Mouse (Mus musculus) embryonic facial prominence, embryonic 13.5 days (tissue): ENCODE results near the gene A830018L16Rik. TPM values are rescaled to one million over a fixed set of nuclear protein-coding genes. Genes with fewer than 3 reads are reported as not detected.
"Not testable (repeated sequence)": the region's sequence is repeated elsewhere in the genome, so short reads cannot be mapped to it uniquely, and the experiment has no call there.

Source experiments
- ATAC-seq: fragments of 200-750 bp; cut with Nextera tagmentation; 2 replicates; pipeline ENCODE4 v1.8.0; 2017; ENCODE audit warnings: low read depth; ENCODE audit not compliant: insufficient number of reproducible peaks, insufficient read depth, low FRiP score, low TSS enrichment
- H3K27ac ChIP-seq: fragments of 300-500 bp; sonication (generic); 2 replicates; pipeline ENCODE4 v1.5.1; 2015; ENCODE audit warnings: moderate library complexity, mild to moderate bottlenecking, inconsistent platforms
- H3K27me3 ChIP-seq: fragments of 300-500 bp; sonication (generic); 2 replicates; pipeline ENCODE4 v1.6.1; 2015; ENCODE audit warnings: mild to moderate bottlenecking, inconsistent platforms
- H3K36me3 ChIP-seq: fragments of 300-500 bp; sonication (generic); 2 replicates; pipeline ENCODE4 v1.6.1; 2015; ENCODE audit warnings: mild to moderate bottlenecking, inconsistent platforms
- H3K4me1 ChIP-seq: fragments of 300-500 bp; sonication (generic); 2 replicates; pipeline ENCODE4 v1.6.1; 2015; ENCODE audit warnings: inconsistent platforms
- H3K4me2 ChIP-seq: fragments of 300-500 bp; sonication (generic); 2 replicates; pipeline ENCODE4 v1.6.1; 2015; ENCODE audit warnings: moderate library complexity, mild to moderate bottlenecking, inconsistent platforms
- H3K4me3 ChIP-seq: fragments of 300-500 bp; sonication (generic); 2 replicates; pipeline ENCODE4 v1.5.1; 2015; ENCODE audit warnings: mild to moderate bottlenecking, inconsistent platforms
- H3K9ac ChIP-seq: fragments of 300-500 bp; sonication (generic); 2 replicates; pipeline ENCODE4 v1.6.1; 2015; ENCODE audit warnings: mild to moderate bottlenecking, inconsistent platforms
- H3K9me3 ChIP-seq: fragments of 300-500 bp; sonication (generic); 2 replicates; pipeline ENCODE4 v1.6.1; 2016; ENCODE audit warnings: inconsistent platforms
- whole genome bisulfite sequencing: fragments of 180-500 bp; shearing (Covaris S2); methylation state at CpG from one replicate; pipeline ENCODE4 v1.1.7; 2015; ENCODE audit warnings: mixed read lengths; 5-methylcytosine and 5-hydroxymethylcytosine counted together
- polyA plus RNA-seq: library from polyadenylated mRNA; unstranded; fragments of >200 nt; fragmentation: Nextera tagmentation; extraction: Ambion mirVana; gene quantifications from 2 replicates; pipeline ENCODE4 v1.2.1, GENCODE M21; 2015

Gene A830018L16Rik
- polyA plus RNA-seq, 1 experiment from 2014 or later: 6.6 TPM

GRCm38 (mm10) chr1:12008789-12009550 is 595.1 kb downstream of the A830018L16Rik start:
- WGBS: 32% methylated on average over 2 of the region's 2 CpGs
- Histone ChIP-seq H3K9ac (no peak overlapping the region), H3K4me3 (no peak overlapping the region), H3K36me3 (no peaks in the 10 kb centered on the region), H3K9me3 (no peaks in the 10 kb centered on the region), H3K4me1 (0 out of 2 replicates have a peak, but pooled peaks cover 2% of the 10 kb centered on the region), H3K27ac (no peak overlapping the region), H3K4me2 (no peak overlapping the region), H3K27me3 (no peaks in the 10 kb centered on the region)
- ATAC-seq: no peak

DNA sequence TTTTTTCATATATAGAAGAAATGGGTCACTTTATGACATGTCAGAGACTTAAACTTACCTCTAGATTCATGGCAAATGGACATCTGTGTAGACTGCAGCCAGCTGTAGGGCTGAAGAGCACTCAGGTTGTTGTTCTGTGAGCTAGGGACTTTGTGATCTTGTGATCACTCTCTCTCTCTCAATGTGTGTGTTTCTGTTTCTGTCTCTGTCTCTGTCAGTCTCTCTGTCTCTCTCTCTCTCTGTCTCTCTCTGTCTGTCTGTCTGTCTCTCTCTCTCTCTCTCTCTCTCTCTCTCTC is 595.6 kb downstream of the A830018L16Rik start:
- ATAC-seq: no peak
- no peak overlapping the region for H3K4me3 ChIP-seq
- H3K27me3 ChIP-seq: no peaks in the 10 kb centered on the region
- no peak overlapping the region for H3K27ac ChIP-seq
- H3K9me3 ChIP-seq: no peaks in the 10 kb centered on the region
- H3K4me2 ChIP-seq: no peak overlapping the region
- H3K4me1 ChIP-seq: 0 out of 2 replicates have a peak, but pooled peaks cover 2% of the 10 kb centered on the region
- no peaks in the 10 kb centered on the region for H3K36me3 ChIP-seq
- H3K9ac ChIP-seq: no peak overlapping the region

- H3K27ac ChIP-seq: no peak overlapping the region
- WGBS: 96% methylated on average over 1 of the region's 1 CpGs
- no peak for ATAC-seq
- H3K4me1 ChIP-seq: 0 out of 2 replicates have a peak, but pooled peaks cover 2% of the 10 kb centered on the region
- H3K27me3 ChIP-seq: no peaks in the 10 kb centered on the region
- H3K4me2 ChIP-seq: no peak overlapping the region
- no peak overlapping the region for H3K9ac ChIP-seq
- no peaks in the 10 kb centered on the region for H3K9me3 ChIP-seq
- no peaks in the 10 kb centered on the region for H3K36me3 ChIP-seq
- H3K4me3 ChIP-seq: no peak overlapping the region
Observed at GRCm38 (mm10) chr1:12010607-12011006, 596.7 kb downstream of the A830018L16Rik start.

DNA sequence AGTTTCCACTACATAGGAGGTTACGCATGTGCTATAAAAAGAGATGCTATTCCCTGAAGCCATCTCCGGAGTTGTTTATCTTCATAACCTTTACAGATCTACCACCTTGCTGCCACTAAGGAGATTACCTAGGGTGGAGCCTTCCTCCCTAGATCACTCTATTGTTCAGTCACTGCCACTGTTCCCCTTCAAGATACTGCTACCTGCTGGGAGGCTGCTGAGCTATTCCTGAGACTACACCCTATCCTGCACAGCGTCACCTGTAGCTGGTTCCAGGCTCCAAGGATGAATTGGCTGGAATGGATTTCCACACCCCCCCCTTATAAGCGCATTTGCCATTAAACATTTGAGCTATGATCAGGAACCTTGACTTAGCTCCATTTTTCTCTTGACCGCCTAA is 606.7 kb downstream of the A830018L16Rik start:
- not testable (repeated sequence) for H3K27me3 ChIP-seq, H3K9ac ChIP-seq, H3K27ac ChIP-seq, H3K4me1 ChIP-seq, H3K36me3 ChIP-seq, H3K4me3 ChIP-seq, H3K9me3 ChIP-seq, ATAC-seq, H3K4me2 ChIP-seq
- 89% methylated on average over 5 of the region's 5 CpGs for WGBS
